Mouse (Mus musculus) cerebellum, adult 9-11 months (tissue): ENCODE data around the gene Gm5901.

Source experiments
- DNase-seq: peaks from one replicate; pipeline ENCODE4 v3.0.0; 2022

The Gm5901 gene

DNA sequence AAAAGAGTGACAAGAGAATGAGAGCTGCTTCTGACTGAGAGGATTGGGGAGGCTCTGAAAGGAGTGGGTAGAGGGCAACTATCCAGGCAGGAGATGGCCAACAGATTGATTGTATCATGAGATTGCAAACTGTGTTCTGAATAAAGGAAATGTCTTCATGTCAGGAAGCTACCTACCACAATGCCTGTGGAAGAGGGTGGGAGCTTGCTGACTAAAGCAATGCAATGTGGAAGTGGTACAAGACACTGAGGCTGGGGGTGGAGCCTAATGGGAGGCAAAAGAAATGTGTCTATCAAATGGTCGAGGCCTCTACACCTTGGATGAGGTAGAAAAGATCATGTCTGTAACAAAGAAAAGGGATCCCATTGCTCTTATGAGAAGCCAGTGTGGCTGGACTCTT lies 31.5 kb downstream of the Gm5901 start:
- no peak for DNase-seq

DNA sequence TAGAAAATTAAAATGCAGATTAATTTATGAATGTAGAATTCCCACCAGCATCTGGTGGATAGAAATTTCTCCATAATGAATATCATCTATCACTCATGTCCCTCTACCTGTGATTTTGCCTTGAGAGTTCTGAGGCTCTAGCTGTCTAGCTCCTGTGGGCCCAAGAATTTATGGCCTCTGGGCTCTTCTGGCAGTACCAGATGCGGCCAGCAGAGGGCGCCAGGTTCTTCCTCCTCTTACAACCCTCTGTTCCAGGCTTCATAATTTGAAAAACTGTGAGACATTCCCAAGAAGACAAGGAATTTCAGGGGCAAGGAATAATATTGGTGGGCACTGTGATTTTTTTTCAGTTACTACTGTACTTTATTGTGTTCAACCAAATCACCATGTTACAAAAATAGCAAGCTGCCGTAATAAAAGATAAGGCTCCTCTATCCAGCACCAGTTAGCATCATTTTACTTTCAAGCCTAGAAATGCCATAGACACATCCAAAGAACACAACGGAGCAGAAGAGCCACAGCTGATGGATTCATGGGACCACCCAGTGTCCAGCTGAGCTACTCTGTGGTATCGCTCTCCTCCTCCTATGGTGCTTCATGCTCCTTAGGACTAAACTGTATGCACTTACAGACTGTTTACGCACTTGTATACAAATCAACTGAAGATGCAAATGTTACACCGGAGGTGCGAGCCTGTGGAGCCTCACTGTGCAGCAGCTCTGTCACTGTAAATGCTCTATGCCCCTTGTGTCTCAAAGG lies 37.2 kb downstream of the Gm5901 start:
- peak; percentile 59 for DNase-seq

GRCm38 (mm10) chr7:105414385-105414784 lies 39.5 kb downstream of the Gm5901 start:
- DNase-seq, result no peak

GRCm38 (mm10) chr7:105416529-105416928 lies 41.7 kb downstream of the Gm5901 start:
- no peak for DNase-seq

DNA sequence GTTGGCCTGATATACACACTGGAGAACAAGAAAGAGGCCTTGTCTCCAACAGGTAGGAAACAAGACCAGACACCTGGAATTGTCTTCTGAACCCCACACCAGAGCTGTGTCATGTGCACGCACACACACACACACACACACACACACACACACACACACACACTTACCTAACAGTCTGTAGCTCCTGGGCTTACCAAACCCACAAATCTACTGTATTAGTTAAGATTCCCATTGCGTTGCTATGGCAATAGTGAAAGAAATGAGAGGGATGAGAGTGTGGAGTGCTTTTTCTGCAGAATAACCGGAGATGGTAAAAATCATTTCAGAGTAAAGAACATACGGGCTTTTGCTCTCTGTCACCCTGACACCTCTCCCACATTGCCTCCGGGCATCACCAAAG lies 43.3 kb downstream of the Gm5901 start:
- DNase-seq, result no peak

DNA sequence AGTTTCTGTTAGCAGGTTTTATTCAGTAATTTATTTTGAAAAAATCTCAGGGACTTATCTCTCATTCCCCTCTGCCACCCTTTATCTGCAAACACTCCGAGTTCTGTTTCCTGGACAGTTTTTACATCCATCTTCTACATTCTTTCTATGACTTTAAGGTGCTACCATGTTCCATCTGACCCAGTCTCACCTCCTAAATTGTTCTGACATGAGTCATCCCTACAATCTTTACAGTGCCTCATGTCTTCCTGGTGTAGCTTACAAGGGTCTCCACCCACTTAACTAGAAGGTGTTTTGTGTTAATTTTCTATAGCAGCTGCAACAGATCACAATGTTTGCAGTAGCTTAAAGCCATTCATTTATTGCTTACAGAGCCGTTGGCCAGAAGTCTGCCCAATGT lies 46.1 kb downstream of the Gm5901 start:
- no peak for DNase-seq

DNA sequence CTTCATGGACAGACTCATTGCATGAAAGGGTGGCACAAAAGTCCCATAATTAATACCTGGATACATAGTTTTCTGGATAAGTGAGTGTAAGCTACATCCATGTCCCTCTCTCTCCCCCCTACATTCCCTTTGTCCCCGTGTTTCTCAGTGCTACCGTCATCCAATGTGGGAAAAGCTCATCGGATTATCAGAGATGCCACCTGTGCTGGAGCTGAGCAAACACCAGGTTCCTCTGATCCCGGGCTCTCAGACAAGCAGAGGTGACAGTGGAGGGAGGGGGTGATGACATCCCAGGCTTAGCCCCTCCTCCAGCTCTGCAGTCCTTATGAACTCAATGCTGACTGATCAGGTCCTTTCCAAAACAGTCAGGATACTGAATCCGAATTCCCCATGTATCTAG lies 49.5 kb downstream of the Gm5901 start:
- no peak for DNase-seq

- no peak for DNase-seq
These were observed 50.7 kb downstream of the Gm5901 start, which contains the start of gene Cckbr for GRCm38 (mm10) chr7:105425424-105426043. TSS of gene Cckbr (plus strand) at chr7:105425731.

DNA sequence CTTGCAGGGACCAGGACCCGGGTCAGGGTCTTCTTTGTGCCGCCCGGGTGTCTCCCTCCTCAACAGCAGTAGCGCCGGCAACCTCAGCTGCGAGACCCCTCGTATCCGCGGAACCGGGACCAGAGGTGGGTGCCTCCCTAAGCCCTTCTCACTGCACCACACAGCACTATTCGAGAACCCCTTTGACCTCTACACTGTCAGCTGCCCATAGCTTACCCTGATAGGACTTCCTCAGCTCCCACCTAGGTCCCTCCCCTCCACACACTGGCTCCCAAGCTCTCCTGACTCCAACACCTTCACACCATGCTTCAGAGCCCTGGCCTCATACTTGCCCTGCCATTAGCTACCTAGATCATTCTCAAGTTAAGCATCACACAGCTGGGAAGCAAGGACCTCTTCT lies 51.2 kb downstream of the Gm5901 start:
- no peak for DNase-seq
